Mouse (Mus musculus): ENCODE results near the gene Creld1.

GRCm38 (mm10) chr6:113531840-113532404, 48.8 kb downstream of the Creld1 start:
- TF ChIP-seq CTCF (IDR thresholded peaks at IDR 0.05; ENCODE audit: low read depth, low read length): no peak
- TF ChIP-seq POLR2A (IDR thresholded peaks at IDR 0.05; ENCODE audit: borderline replicate concordance, low read depth, low read length): no peak
